Mouse (Mus musculus): ENCODE data around the gene Hnrnpab.

The Hnrnpab gene

GRCm38 (mm10) chr11:51606447-51607095, at the start of gene Hnrnpab:
Gene Hnrnpab (minus strand): TSS chr11:51606847.
- peak; percentile 97 for DNase-seq (ENCODE audit: low read depth, low spot score)

- no peak for DNase-seq (ENCODE audit: low read depth, low spot score)
Measured at GRCm38 (mm10) chr11:51654891-51655290, 48.2 kb upstream of the Hnrnpab start.

GRCm38 (mm10) chr11:51653736-51654135, 47.1 kb upstream of the Hnrnpab start:
- DNase-seq (ENCODE audit: low read depth, low spot score): no peak

GRCm38 (mm10) chr11:51652889-51653418, 46.3 kb upstream of the Hnrnpab start:
- no peak for DNase-seq (ENCODE audit: low read depth, low spot score)

- peak; percentile 72 for DNase-seq (ENCODE audit: low read depth, low spot score)
Measured at GRCm38 (mm10) chr11:51650691-51651515, 44.3 kb upstream of the Hnrnpab start, which contains the start of the genes N4bp3 and D930048N14Rik. Gene N4bp3 (minus strand): TSS chr11:51650842. Gene D930048N14Rik (plus strand): TSS chr11:51650954.

GRCm38 (mm10) chr11:51650261-51650660, 43.6 kb upstream of the Hnrnpab start:
- no peak for DNase-seq (ENCODE audit: low read depth, low spot score)

- DNase-seq (ENCODE audit: low read depth, low spot score): no peak
Measured at GRCm38 (mm10) chr11:51649889-51650199, 43.2 kb upstream of the Hnrnpab start.

GRCm38 (mm10) chr11:51649111-51649888, 42.7 kb upstream of the Hnrnpab start:
- no peak for DNase-seq (ENCODE audit: low read depth, low spot score)

- DNase-seq (ENCODE audit: low read depth, low spot score): peak; percentile 75
Measured at GRCm38 (mm10) chr11:51648566-51648965, 41.9 kb upstream of the Hnrnpab start.

GRCm38 (mm10) chr11:51646751-51647667, 40.4 kb upstream of the Hnrnpab start:
- DNase-seq (ENCODE audit: low read depth, low spot score): no peak

- DNase-seq (ENCODE audit: low read depth, low spot score): no peak
Measured at GRCm38 (mm10) chr11:51646245-51646644, 39.6 kb upstream of the Hnrnpab start.

- no peak for DNase-seq (ENCODE audit: low read depth, low spot score)
Measured at GRCm38 (mm10) chr11:51645293-51645692, 38.6 kb upstream of the Hnrnpab start.

GRCm38 (mm10) chr11:51644217-51644616, 37.6 kb upstream of the Hnrnpab start:
- DNase-seq (ENCODE audit: low read depth, low spot score): no peak

GRCm38 (mm10) chr11:51643761-51644160, 37.1 kb upstream of the Hnrnpab start:
- no peak for DNase-seq (ENCODE audit: low read depth, low spot score)

GRCm38 (mm10) chr11:51643202-51643601, 36.6 kb upstream of the Hnrnpab start:
- DNase-seq (ENCODE audit: low read depth, low spot score): no peak

- no peak for DNase-seq (ENCODE audit: low read depth, low spot score)
Measured at GRCm38 (mm10) chr11:51640748-51641147, 34.1 kb upstream of the Hnrnpab start.

- DNase-seq (ENCODE audit: low read depth, low spot score): no peak
Measured at GRCm38 (mm10) chr11:51638497-51638896, 31.9 kb upstream of the Hnrnpab start.

- peak; percentile 82 for DNase-seq (ENCODE audit: low read depth, low spot score)
Measured at GRCm38 (mm10) chr11:51637971-51638414, 31.3 kb upstream of the Hnrnpab start.

- peak; percentile 79 for DNase-seq (ENCODE audit: low read depth, low spot score)
Measured at GRCm38 (mm10) chr11:51636323-51636684, 29.7 kb upstream of the Hnrnpab start.

GRCm38 (mm10) chr11:51635525-51636322, 29.1 kb upstream of the Hnrnpab start, which contains the start of gene Rmnd5b:
Gene Rmnd5b (minus strand): TSS chr11:51635896.
- DNase-seq (ENCODE audit: low read depth, low spot score): peak; percentile 87

Data from mesoderm, embryonic 11.5 days (tissue).